Mouse (Mus musculus): ENCODE data around the gene Rnf214. TPM values are rescaled to one million over a fixed set of nuclear protein-coding genes. Genes with fewer than 3 reads are reported as not detected.

Gene Rnf214
- 39.0 and 40.0 TPM in 2 replicates for total RNA-seq (2021)
- long read RNA-seq, experiment 1, transcript Rnf214-201 (14 exons, 3,964 nt), result major isoform, 6 of 19 reads
- long read RNA-seq, experiment 1, partial matches to known transcripts, result 0 of 19 reads
- long read RNA-seq, experiment 1, other reads (novel, unspliced or antisense), result 9 of 19 reads
- long read RNA-seq, experiment 2, partial matches to known transcripts, result 1 of 9 reads
- long read RNA-seq, experiment 2, other reads (novel, unspliced or antisense), result 7 of 9 reads

GRCm38 (mm10) chr9:45906355-45907077 lies at the start of gene Rnf214, which contains the start of gene Pcsk7:
Gene Rnf214 (minus strand): TSS chr9:45906911.
Gene Pcsk7 (plus strand): TSS chr9:45906497.
- DNase-seq, result peak; percentile 96

DNA sequence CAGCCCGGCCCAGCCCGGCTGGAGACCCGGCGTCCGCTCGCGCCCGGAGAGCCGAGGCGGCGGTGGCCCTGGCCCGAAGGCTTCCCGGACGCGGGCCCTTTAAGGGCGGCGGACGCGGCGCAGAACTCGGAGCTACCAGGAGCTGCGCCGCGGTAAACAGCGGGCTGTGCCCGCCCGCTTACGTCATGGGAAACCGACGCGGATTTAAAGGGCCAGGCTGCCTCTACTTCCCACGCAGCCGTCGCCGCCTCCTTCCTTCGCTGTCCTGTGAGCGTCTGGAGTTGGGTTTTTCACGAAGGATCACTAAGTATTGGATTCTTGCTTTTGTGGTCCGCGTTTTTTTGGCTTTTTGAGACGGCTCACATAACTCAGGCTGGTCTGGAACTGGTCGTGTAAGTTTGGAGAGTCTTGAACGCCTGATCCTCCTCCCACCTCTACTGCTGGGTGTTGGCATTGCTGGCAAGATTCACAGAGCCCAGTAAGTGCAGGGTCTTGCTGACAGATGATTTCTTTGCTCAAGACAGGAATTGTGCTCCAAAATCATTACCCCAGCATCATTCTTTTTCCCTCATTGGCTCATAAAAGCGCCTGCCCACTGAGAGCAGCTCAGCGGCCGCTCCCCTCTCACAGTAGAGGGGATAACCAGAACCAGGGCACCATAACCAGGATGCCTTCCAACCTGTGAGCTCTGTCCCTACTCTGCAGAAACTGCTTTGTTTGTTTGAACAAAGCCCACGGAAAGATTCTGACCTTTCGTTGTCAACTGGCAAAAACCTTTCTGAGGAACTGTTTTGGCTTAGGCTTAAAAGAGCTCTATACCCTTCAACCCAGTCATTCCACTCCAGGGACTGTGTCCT lies 48.6 kb upstream of the Rnf214 start, which contains the start of gene Sidt2:
Sidt2 (minus strand) TSS at position 152 of the 857 bp plus-strand sequence.
- peak; percentile 93 for DNase-seq

DNA sequence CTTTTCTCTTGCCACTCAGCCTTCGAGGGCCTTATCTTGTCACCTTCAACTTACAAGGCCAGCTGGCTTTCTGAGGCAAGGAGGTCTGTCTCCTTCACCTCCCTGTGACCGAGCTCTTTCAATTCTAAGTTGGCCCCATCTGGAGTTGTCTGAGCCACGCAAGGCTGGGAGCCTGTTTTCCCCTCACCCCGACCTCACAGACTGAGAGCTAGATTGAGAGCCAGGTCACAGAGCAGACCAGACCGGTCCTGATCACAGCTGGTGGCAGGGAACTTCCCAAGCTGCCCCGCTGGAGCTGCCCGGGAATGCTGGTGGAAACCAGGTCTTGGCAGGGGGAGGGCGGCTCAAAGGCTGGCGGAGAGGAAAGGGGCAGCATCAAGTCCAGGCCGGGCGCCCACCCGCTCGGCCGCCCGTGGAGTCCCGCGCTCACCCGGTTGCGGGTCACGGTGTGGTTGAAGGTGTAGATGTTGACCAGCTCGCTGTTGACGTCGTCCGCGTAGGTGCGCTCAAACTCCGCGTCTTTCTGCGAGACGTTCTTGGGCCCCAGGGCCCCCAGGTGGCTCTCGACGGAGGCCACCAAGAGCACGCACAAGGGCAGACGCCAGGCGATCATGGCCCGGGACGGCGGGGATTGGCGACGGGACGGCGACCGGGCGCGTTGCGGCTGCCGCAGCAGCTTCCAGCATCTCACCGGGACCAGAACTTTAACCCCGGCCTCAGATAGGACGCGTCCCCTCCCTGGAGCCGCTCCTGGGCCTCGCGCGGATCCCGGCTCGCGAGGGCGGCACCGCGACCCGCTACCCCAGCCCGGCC lies 47.8 kb upstream of the Rnf214 start:
- peak; percentile 74 for DNase-seq

DNA sequence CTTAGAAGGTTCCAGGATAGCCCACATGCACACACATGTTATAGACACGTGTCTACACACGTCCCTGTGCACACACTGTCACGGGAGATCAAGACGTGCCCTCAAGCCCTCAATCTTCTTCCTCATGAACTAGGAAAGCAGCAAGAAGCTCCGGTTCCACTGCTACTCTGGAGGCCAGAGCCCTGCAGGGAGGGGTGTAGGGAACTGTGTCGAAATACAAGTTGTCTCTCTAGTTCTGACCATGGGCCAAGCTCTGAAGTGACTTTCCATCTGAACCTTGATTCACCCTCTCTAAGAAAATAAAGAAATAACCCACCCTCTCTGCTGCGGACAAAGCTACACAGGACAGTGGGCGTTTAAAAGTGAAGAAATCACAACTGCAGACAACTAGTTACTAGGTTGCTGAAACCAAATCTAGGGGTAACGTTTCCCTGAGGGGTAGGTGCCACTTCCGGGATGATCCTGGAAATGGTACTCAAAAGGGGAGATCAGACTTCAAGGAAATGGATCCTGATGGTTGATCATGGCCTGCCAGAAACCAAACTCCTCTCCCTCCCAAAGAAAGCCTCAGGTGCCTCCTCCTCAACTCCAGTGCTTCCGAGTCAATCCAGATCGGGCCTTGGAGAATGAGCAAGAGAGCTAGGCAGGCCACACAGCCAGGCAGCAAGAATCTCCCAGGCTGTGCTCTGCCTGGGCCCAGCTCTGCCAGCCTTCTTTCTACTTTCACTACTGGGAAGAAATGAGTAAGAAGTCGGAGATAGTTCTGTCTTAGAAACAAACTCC lies 47.0 kb upstream of the Rnf214 start:
- DNase-seq, result peak; percentile 74

DNA sequence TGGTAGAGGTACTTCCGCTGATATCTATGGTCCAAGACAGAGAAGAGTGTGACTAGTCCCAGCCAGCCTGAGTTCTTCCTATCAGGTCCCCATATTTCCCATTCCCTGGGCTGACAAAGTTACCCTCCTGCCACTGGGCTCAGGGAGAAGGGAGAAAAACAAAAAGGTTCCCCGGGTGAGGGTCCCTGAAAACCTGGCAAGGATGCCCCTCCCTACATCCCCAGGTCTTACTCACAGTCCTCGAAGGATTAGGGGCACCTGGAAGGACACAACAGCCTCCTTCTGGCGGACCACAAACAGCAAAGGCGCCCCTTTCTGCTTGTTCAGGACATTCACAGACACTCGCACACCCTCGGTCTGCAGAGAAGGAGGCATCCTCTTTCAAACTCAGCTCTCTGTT lies 46.2 kb upstream of the Rnf214 start:
- no peak for DNase-seq

DNA sequence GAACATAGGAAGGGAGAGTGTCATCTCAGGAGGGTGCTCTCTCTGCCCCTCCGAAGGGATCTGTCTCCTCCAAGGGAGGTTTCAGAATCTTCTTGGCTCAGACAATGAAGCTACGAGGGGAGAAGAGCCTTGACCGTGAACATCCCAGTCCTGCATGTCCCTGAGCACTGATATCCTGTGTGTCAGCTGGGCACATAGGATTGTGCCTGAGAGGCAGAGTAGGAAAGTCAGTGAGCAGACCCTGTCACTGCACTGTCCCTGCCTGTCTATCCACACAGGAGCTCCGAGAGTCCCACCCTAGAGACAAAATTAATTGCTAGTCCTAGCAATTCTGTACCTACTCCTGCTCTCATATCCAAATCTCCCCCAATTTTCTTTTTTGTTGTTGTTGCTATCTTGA lies 45.3 kb upstream of the Rnf214 start:
- DNase-seq, result no peak

- peak; percentile 3 for DNase-seq
Observed at GRCm38 (mm10) chr9:45946872-45947183, 40.1 kb upstream of the Rnf214 start.

GRCm38 (mm10) chr9:45946182-45946871 lies 39.6 kb upstream of the Rnf214 start:
- DNase-seq, result peak; percentile 2

DNA sequence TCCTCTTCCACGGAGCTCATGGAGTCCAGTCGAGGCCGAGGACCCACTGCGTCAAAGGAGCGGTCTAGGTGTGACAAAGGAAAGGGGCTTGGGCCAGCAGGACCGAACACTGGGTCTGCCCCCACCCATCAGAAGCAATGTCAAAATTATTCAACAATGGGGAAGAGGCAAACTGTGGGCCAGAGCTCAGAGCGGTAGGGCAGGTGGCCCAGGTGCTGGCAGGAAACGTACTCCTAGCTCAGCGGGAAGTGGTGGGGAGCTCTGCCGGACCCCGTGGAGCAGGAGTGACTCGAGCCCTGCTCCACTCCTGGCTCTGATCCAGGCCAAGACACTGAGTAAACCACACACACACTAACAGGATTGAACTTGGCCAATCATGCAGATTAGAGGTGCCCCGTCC lies 39.0 kb upstream of the Rnf214 start:
- DNase-seq, result no peak

DNA sequence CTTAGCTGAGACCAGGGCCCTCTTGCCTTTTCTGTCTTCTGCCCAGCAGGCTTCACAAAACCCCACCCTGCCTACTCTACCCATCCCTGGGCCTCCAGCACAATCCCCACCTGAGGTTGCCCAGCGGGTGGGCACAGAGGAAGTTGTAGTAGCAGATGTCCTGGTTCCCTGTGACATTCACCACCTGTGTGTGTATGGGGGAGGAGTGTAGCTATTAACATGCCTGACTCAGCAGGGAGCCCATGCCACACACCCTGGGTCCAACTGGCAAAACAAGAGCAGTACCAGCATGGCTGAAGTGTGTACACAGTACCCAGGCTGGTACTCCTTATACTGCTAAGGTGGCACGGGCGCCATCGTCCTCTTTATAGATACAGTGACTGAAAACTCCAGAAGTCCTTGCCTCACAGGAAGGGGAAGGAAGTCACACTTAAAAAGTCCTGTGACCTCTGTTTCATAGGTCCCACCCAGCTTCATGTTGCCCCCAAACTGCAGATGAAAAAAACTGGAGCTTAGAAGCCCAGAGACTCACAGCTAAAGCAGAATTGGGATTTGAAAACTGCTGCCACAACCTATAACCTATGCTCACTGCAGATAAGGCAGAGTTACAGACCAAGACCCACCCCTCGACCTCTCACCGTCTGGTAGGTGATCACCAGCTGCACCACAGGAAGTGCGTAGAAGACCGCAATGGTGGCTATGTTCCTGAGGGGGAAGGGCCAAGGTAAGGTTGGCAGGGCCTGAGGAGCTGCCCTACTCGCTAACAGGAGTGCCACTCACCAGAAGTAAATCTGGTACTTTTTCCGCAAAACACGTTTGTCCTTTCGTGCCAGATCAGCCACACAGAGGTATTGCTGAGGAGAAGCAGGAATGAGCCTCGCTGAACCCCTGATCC lies 38.0 kb upstream of the Rnf214 start:
- DNase-seq, result no peak

DNA sequence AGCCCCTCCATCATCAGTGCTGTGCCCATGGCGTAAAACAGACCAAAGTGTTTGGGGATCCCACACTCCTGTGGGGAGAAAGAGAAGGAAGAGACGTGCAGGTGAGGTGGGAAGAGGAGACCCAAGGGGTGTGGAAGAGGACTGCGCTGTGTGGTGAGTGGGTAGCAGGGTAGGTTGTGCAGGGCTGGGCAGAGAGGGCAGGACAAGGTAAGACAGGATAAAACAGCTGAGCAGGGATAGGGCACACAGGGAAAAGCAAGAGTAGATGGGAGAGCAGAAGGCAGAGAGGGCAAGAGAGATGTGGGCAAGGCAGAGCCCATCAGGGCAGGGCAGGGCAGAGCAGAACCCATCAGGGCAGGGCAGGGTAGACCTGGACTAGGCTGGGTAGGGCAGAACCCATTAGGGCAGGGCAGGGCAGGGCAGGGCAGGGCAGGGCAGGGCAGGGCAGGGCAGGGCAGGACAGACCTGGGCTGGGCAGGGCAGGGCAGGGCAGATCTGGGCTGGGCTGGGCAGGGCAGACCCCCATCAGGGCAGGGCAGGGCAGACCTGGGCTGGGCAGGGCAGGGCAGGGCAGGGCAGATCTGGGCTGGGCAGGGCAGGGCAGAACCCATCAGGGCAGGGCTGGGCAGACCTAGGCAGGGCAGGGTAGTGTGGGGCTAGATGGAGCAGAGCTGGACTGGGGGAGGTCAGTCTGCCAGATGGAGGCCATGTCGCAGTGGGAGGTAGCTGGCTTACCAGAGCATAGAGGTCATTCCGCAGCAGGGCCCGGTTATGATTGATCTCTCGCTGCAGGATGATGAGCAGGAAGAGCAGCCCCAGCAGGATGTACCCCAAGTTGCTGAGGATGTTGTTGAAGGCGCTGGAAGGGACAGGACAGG lies 37.2 kb upstream of the Rnf214 start:
- no peak for DNase-seq

DNA sequence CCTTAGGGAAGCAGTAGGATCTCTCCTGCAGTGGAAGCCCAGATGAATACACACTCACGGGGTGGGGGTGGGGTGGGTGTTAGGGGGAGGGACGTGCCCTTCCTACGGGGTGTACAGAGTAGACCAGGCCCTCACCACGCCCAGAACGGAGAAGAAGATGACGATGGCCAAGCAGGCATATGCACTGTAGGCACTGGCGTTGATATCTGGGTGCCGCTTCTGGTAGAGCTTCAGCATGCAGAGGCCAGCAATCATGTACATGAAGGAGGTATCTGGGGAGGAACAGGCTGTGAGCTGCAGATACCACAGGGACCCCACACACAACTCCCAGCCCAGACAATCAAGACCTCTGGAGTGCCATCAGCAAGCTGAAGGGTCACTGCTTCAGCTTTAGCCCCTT lies 36.2 kb upstream of the Rnf214 start:
- no peak for DNase-seq

GRCm38 (mm10) chr9:45942464-45942863 lies 35.8 kb upstream of the Rnf214 start:
- no peak for DNase-seq

- peak; percentile 66 for DNase-seq
Observed at GRCm38 (mm10) chr9:45941329-45941888, 34.7 kb upstream of the Rnf214 start.

GRCm38 (mm10) chr9:45939794-45940193 lies 33.1 kb upstream of the Rnf214 start:
- DNase-seq, result no peak

DNA sequence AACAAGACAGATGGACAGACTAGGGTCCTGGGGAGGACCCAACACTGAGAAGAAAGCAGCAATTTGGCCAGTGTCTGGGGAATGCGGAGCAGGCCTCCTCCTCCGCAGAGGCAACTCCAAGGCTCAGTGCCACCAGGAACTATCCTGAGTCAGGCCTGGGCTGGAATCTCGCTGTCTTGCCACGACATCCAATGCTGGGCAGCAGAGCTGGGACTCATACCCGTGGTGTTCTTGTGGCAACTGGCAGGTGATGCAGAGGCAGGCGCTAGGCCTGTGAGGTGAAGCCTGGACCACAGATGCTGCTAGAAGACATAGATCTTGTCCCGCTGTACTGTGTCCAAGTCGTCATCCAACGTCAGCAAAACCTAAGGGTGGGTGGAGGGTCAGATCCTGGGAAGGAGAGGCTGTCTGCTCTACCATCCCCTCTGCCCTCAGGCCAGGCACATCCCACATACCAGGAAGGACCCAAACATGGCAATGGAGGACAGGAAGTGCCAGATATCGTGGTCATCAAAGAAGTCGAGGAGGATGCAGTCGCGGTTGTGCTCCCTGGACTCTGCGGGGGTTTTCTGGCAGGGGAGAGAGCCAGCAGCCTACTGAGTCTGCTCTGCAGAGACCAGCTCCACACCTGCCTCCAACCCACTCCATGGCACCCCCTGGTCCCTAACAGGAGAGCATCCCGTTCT lies 32.4 kb upstream of the Rnf214 start:
- DNase-seq, result no peak

- DNase-seq, result peak; percentile 87
Observed at GRCm38 (mm10) chr9:45938088-45938487, 31.4 kb upstream of the Rnf214 start.

DNA sequence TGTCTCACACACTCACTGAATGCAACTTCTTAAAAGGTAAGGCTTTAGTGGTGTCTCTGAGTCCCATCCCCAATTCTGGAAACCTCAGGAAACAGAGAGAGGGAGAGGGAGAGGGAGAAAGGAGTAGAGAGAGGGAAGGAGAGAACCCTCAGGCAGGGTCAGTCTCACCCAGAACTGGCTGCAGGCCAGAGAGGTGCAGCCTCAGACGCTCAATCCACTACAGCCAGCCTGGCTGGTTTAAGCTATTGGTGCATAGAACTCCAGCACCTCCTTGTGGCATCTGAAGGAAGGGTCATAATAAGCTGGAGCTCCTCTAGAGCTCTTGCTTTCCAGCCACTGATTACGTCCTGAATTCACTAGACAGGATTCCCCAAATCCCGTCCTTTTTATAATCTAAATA lies 30.2 kb upstream of the Rnf214 start:
- DNase-seq, result peak; percentile 86
